Mouse (Mus musculus) layer of hippocampus, adult 6 months (tissue): ENCODE data around the gene Six4. TPM values are rescaled to one million over a fixed set of nuclear protein-coding genes. Genes with fewer than 3 reads are reported as not detected.

Experiments used
- long read RNA-seq, 2 experiments: library from polyadenylated mRNA; unstranded; transcript quantifications; one replicate each; pipeline ENCODE4 v2.0.0; 2019 to 2020
- polyA plus RNA-seq: library from polyadenylated mRNA; unstranded; fragments of <200 nt; fragmentation: Nextera tagmentation; gene quantifications from 2 replicates; pipeline ENCODE4 v1.2.3, GENCODE M21; 2021

Gene Six4
- 0.20 and 0.34 TPM in 2 replicates for polyA plus RNA-seq
- long read RNA-seq, experiment 1, result 0 reads
- long read RNA-seq, experiment 2, partial matches to known transcripts, result 0 of 1 reads
- long read RNA-seq, experiment 2, other reads (novel, unspliced or antisense), result 1 of 1 reads

DNA sequence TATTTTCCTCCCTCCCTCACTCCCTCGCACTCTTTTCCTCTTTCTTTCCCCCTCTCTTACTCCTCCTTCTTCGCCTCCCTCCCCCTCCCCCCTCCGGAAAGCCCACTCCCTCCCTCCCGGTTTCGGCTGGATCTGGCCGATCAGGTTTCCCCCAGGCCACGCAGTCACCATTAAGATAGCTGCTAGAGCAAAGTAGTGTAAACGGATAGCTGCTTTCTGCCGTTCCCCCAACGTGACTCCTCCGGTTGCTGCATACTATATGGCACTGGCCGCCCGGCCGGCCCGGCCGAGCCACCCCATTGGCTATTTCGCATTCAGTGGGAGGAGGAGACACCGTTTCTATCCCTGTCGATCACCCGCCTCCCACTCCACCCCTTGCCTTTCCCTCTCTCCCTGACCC lies at the start of gene Six4:
Gene Six4 (minus strand): TSS at position 261 of the 400 bp plus-strand sequence.

GRCm38 (mm10) chr12:73123093-73124041 lies 10.1 kb upstream of the Six4 start, which contains the start of gene Mnat1:
TSS of gene Mnat1 (plus strand) at chr12:73123717.

GRCm38 (mm10) chr12:73053668-73054241 lies 59.5 kb downstream of the Six4 start, which contains the start of gene Six1:
TSS of gene Six1 (minus strand) at chr12:73053887.

Other genes with a start within 250 kb of the Six4 start
- 0.06 TPM in 1 of 2 replicates, not detected in the other for gene Six6, start 173.6 kb downstream of the Six4 start, polyA plus RNA-seq
- gene 4930447C04Rik, start 172.7 kb downstream of the Six4 start, polyA plus RNA-seq, result 1.1 and 1.2 TPM in 2 replicates
- gene Six1, start 59.6 kb downstream of the Six4 start, polyA plus RNA-seq, result 0.08 TPM in 1 of 2 replicates, not detected in the other
- gene Mnat1, start 10.3 kb upstream of the Six4 start, polyA plus RNA-seq, result 13.8 and 14.5 TPM in 2 replicates
- gene Trmt5, start 173.3 kb upstream of the Six4 start, polyA plus RNA-seq, result 8.8 and 9.3 TPM in 2 replicates
- gene Slc38a6, start 173.3 kb upstream of the Six4 start, polyA plus RNA-seq, result 3.8 and 4.9 TPM in 2 replicates